15 mouse cellular contexts compared by ENCODE assay signal in the genomic region with DNA sequence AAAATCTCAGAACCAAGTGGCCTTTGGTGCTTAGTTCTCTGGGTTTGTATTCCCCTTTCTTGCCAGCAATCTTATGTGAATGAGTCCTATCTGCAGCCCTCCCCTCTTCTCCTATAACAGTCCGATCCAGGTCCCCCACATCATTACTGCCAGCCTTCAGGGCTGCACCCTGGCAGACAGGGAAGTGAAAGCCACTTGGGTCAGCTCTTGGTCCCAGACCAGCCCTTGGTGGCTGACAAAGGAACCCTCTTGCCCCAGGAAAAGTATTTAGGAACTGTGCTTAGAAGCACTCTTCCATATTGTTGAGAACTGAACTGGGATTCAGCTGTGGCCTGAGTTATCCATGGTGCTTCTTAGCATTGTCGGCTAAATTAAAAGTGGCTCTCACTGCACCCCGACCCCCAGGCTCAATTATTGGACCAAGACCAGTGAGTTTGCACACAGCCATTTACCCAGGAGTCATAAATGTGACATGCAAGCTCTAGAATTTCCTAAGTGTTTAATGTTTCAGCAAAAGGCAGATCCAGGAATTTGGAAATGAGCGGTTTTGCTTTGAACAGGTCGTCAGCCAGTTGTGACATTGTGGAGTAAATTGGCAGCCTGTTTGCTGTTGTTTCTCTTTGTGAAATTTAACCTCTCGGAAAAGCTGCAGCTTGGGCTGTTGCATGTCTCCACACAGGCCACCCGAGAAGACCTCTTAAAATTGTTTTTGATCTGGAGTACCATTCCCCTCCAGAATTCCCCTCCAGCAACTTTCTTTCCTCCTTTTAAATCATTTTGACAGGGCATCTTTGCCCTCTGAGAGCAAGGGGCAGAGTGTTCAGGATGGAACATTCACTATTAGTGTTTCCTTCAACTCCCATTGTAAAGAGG. TPM values are rescaled to one million over a fixed set of nuclear protein-coding genes. Genes with fewer than 3 reads are reported as not detected.
A peak's percentile ranks its signal among the peaks of the same experiment; 100 is the strongest.
DNase-seq lines count a peak whose midpoint lies in the region; ATAC-seq and TF ChIP-seq lines count a peak whose summit lies in the region.
"Had no signal": no experiment of that assay in that cellular context is flagged by ENCODE, and none has a peak within 500 bp of the region (broad histone marks: within the 10 kb centered on the region; RNA-seq: fewer than 3 reads in every experiment).

No protein-coding gene starts in this region.

- no peak for TF ChIP-seq CTCF in left cerebral cortex, adult 2 months (IDR thresholded peaks at IDR 0.05)

- H3K4me1 ChIP-seq in lung, embryonic 15.5 days = no peaks in the 10 kb centered on the region
- peaks cover 10% of the 10 kb centered on the region; the same call in 1 of the 2 replicates for H3K4me1 ChIP-seq in embryonic facial prominence, embryonic 12.5 days

- no peak overlapping the region for H3K4me3 ChIP-seq in lung, embryonic 15.5 days
- H3K4me3 ChIP-seq in embryonic facial prominence, embryonic 12.5 days = no peak overlapping the region
- no peak overlapping the region for H3K4me3 ChIP-seq in left cerebral cortex, adult 2 months
- H3K4me3 ChIP-seq: midbrain, embryonic 12.5 days had no signal

- intact Hi-C loops in left cerebral cortex, adult 2 months (cut with DNase I) = no loop called here

- ATAC-seq in lung, embryonic 15.5 days (ENCODE audit: borderline replicate concordance, extremely low read depth, low FRiP score, low TSS enrichment) = no peak
- ATAC-seq in embryonic facial prominence, embryonic 12.5 days (ENCODE audit: insufficient number of reproducible peaks, insufficient read depth, low FRiP score, low TSS enrichment) = no peak
- ATAC-seq in megakaryocyte, adult 5-6 weeks (ENCODE audit: poor library complexity, severe bottlenecking) = peak; percentile 59; the same call in 1 of the 2 replicates

- H3K9ac ChIP-seq in lung, embryonic 15.5 days = no peak overlapping the region
- H3K9ac ChIP-seq in embryonic facial prominence, embryonic 12.5 days = no peak overlapping the region
- H3K9ac ChIP-seq: liver, embryonic 14.5 days; midbrain, embryonic 12.5 days had no signal

- DNase-seq in lung, postnatal 36 days = no peak
- peak; percentile 48 for DNase-seq in embryo, embryonic 11 days
- no peak for DNase-seq in left cerebral cortex, adult 2 months (ENCODE audit: extremely low spot score in 1 of 2, low spot score in 2 of 2)
- DNase-seq in right cerebral cortex, postnatal 4 days = no peak
- DNase-seq: adrenal gland, adult 2 months; cerebellum, adult 18-20 months; heart, adult 11 months; spleen, adult 18-20 months; thymus, postnatal 36 days had no signal

- no peak overlapping the region for H3K4me2 ChIP-seq in lung, embryonic 15.5 days
- H3K4me2 ChIP-seq in embryonic facial prominence, embryonic 12.5 days (replicated peaks) = no peak overlapping the region
- H3K4me2 ChIP-seq: midbrain, embryonic 12.5 days had no signal

- no peaks in the 10 kb centered on the region for H3K27me3 ChIP-seq in lung, embryonic 15.5 days
- no peaks in the 10 kb centered on the region for H3K27me3 ChIP-seq in embryonic facial prominence, embryonic 12.5 days
- H3K27me3 ChIP-seq: midbrain, embryonic 12.5 days had no signal

- 39% methylated on average over 7 of the region's 7 CpGs for WGBS in lung, embryonic 15.5 days
- WGBS in embryonic facial prominence, embryonic 12.5 days = 19% methylated on average over 7 of the region's 7 CpGs

- no peaks in the 10 kb centered on the region for H3K9me3 ChIP-seq in lung, embryonic 15.5 days
- H3K9me3 ChIP-seq in embryonic facial prominence, embryonic 12.5 days = no peaks in the 10 kb centered on the region
- H3K9me3 ChIP-seq: midbrain, embryonic 12.5 days had no signal

- no peaks in the 10 kb centered on the region for H3K36me3 ChIP-seq in lung, embryonic 15.5 days
- H3K36me3 ChIP-seq in embryonic facial prominence, embryonic 12.5 days = no peaks in the 10 kb centered on the region
- H3K36me3 ChIP-seq: G1E; midbrain, embryonic 12.5 days had no signal

- H3K27ac ChIP-seq in lung, embryonic 15.5 days = peak overlapping the region; percentile 37
- peak overlapping the region; percentile 63; the same call in 1 of the 2 replicates for H3K27ac ChIP-seq in embryonic facial prominence, embryonic 12.5 days
- no peak overlapping the region for H3K27ac ChIP-seq in left cerebral cortex, adult 2 months
- H3K27ac ChIP-seq: liver, embryonic 14.5 days; midbrain, embryonic 12.5 days had no signal

RNA-seq across cellular contexts. Expression of a gene that starts 58.5 kb away (rescaled TPM):
- polyA plus RNA-seq in lung, embryonic 15.5 days (2015; fragmentation: Nextera tagmentation; extraction: Ambion mirVana) = 63.7 and 64.0 TPM in 2 replicates
- polyA plus RNA-seq in embryonic facial prominence, embryonic 12.5 days (2016; fragmentation: Nextera tagmentation; extraction: Ambion mirVana) = 158 and 164 TPM in 2 replicates
- 60.3 and 62.9 TPM in 2 replicates for total RNA-seq in megakaryocyte, adult 5-6 weeks (2015)
- total RNA-seq in megakaryocyte, adult 5-6 weeks (2017) = 124 and 129 TPM in 2 replicates
- total RNA-seq in left cerebral cortex, adult 2 months (2021) = 10 to 100 TPM; 19.5 to 21.9 TPM
- polyA plus RNA-seq: G1E had no signal
